Mouse (Mus musculus) layer of hippocampus, adult 18-20 months (tissue): Measurements from ENCODE around the gene Clcnkb. TPM values are rescaled to one million over a fixed set of nuclear protein-coding genes. Genes with fewer than 3 reads are reported as not detected.

Experiments used
- DNase-seq, 2 experiments: peaks; one replicate each; pipeline ENCODE4 v3.0.0; 2022; ENCODE audit warnings: low spot score in 2 of 2
- long read RNA-seq: library from polyadenylated mRNA; stranded (forward); transcript quantifications from one replicate; pipeline ENCODE4 v2.0.0, GENCODE M21; 2021
- total RNA-seq, 2 experiments: library from RNA; stranded (reverse); gene quantifications; 2 replicates each; pipeline ENCODE4 v1.2.3; 2021

Clcnkb gene
- total RNA-seq, result not detected
- long read RNA-seq, result 0 reads

DNA sequence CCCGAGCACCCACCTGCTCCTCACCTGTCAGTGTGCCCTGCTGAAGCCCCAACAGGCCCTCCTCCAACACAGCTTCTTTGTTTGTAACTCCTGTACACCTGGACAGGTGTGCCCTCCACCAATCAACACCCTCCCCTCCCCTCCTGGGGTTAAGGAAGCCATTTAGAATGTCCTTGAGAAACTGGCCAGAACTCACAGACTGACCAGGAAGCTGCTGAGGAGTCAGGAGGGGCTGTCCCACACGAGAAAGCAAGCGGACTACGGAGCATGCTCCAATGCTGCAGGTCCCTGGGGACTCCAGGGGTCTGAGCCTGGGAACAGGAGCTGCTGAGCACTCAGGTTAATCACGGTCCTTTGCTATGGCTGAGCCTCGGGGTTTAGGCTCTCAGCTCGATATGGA is at the start of gene Clcnkb:
Gene Clcnkb, minus strand, starts transcription at position 91 of the 400 bp plus-strand sequence.
- DNase-seq, result no peak

GRCm38 (mm10) chr4:141464722-141465121 is 48.9 kb upstream of the Clcnkb start:
- DNase-seq, result no peak

- no peak for DNase-seq
These were observed 47.7 kb upstream of the Clcnkb start for GRCm38 (mm10) chr4:141463472-141463871.

GRCm38 (mm10) chr4:141461576-141461975 is 45.8 kb upstream of the Clcnkb start:
- DNase-seq, result no peak

DNA sequence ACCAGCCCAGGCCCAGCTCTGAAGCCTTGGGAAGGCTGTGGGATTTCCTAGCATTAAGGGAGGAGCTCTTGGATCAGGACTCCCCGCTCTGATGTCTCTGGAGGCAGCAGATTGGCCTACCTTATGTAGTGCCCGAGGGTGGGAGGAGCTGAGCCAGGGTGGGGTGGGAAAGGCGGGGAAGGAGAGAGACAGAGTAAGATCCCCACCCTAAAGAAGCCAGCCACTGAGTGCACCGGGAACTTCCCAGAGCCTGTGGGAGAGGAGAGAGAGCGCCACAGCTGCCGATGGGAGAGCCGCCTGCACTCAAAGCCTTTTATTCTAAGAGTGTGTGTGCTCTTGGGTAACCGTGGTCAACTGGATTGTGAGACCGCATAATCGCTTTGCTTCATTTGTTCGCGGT is 45.3 kb upstream of the Clcnkb start:
- DNase-seq, result no peak

GRCm38 (mm10) chr4:141460481-141460880 is 44.7 kb upstream of the Clcnkb start:
- no peak for DNase-seq

- no peak for DNase-seq
These were observed 44.0 kb upstream of the Clcnkb start for GRCm38 (mm10) chr4:141459766-141460165.

DNA sequence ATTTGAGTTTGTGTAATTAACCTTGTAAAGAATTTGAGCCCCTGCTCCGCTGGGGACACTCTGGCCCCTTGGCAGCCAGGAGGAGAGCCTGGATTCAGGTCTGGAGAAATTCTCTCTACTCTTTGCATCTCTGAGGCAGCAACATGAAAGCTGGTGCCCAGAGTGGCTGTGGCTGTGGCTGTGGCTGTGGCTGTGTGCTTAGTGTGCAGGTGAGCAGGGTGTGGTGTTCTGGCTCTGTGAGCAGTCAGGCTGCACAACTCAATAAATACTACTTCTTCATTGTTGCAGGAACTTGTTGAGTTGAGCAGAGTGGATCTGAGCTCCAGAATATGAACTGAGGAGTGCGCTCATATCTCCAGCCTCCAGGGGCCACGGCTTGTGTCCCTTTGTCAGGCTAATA is 43.1 kb upstream of the Clcnkb start:
- no peak for DNase-seq

DNA sequence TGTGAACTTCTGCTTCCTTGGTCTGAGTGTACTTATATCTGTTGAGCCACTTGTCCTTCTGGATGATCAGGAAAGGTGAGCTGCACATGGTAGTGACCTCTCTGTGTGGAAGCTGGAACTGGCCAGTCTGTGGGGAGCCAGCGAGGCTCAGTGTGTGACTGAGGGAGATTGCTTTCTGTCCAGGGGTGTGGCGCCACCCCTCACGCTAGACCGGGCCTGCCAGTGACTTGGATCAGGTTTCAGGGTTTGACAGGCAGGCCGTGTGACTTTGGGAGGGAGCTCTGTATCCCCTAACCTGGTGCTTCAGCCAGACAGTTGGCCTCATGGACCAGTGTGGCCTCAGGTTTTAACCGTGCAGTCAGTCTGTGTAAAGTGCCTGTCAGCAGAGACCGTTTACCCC is 42.4 kb upstream of the Clcnkb start:
- DNase-seq, result no peak

GRCm38 (mm10) chr4:141456193-141456938 is 40.6 kb upstream of the Clcnkb start:
- no peak for DNase-seq

GRCm38 (mm10) chr4:141455526-141455925 is 39.7 kb upstream of the Clcnkb start:
- DNase-seq, result peak in 1 of 2 experiments; percentile 3

- DNase-seq, result peak in 1 of 2 experiments; percentile 10
These were observed 39.0 kb upstream of the Clcnkb start for GRCm38 (mm10) chr4:141454581-141455350.

GRCm38 (mm10) chr4:141451916-141452450 is 36.2 kb upstream of the Clcnkb start:
- DNase-seq, result no peak

- no peak for DNase-seq
These were observed 35.4 kb upstream of the Clcnkb start for GRCm38 (mm10) chr4:141451251-141451650.

- DNase-seq, result no peak
These were observed 30.4 kb upstream of the Clcnkb start for GRCm38 (mm10) chr4:141446211-141446610.

- no peak for DNase-seq
These were observed 29.5 kb upstream of the Clcnkb start for GRCm38 (mm10) chr4:141445328-141445720.

GRCm38 (mm10) chr4:141444451-141445327 is 28.9 kb upstream of the Clcnkb start, which contains the start of gene Zbtb17:
Gene Zbtb17, plus strand, starts transcription at chr4:141444654.
- DNase-seq, result peak; percentile 81 to 88

GRCm38 (mm10) chr4:141443641-141444429 is 28.0 kb upstream of the Clcnkb start:
- DNase-seq, result no peak

- DNase-seq, result no peak
These were observed 25.1 kb upstream of the Clcnkb start for GRCm38 (mm10) chr4:141440877-141441276.

DNA sequence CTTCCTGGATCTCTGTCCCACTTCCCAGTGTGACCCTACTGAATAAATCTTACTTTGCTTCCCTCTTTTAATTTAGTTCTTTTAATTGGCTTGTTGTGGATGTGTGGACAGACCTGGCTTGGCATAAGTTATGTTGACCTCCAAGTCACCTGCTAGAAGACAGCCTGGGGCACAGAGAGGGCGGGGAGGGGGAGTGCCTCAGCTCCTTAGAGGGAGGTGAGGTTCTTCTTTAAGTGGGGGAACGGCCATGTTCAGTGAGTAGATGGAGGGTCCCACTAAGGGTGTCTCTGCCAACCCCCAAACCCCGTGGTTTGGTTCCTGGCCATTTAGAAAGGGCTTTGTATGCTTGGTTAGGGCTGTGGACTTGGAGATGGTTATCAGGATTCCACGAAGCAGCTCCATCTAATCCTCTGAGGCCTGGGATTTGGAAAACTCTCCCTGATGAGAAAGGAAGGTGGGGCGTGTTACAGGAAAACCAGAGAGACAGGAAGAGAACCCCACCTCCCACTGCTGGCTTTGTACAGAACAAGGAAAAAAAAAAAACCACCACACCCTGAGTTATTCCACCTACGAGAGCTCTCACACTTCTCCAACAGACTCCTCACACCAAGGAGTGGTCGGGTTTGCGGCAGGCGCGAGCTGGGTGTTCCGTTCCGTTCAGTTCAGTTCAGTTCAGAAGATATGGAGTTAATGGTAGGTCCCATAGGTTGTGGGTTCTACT is 23.4 kb upstream of the Clcnkb start:
- no peak for DNase-seq
